Mouse (Mus musculus): ENCODE results near the gene Polr2a. TPM values are rescaled to one million over a fixed set of nuclear protein-coding genes. Genes with fewer than 3 reads are reported as not detected.

Gene Polr2a
- polyA plus RNA-seq, 1 experiment from 2014 or later: 14.0 TPM

DNA sequence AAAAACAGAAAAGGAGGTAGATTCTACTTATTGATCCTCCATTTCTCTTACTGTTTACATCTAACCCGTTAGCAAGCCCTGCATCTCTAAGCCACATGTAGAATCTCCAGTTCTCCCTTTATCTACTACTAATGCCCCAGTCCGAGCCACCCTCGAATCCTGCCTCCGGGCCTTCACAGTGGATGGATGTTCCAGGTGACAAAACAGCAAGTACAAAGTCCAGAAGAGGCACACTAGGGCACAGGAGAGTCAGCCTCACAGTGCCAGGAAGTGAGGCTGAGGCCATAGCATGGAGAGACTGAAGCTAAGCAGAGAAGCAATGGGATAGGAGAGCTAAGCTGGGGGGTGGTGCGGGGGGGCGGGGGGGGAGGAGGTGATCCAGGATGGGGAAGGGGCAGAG, 65.6 kb downstream of the Polr2a start:
- TF ChIP-seq CTCF (IDR thresholded peaks at IDR 0.05; ENCODE audit: low read depth): no peak
- 46% methylated on average over 6 of the region's 6 CpGs for WGBS
- H3K27ac ChIP-seq (ENCODE audit: low read depth, low read length): peak overlapping the region; percentile 84
- no peaks in the 10 kb centered on the region for H3K36me3 ChIP-seq (ENCODE audit: control insufficient read depth, insufficient read depth)
- no peaks in the 10 kb centered on the region for H3K9me3 ChIP-seq (ENCODE audit: control insufficient read depth)
- H3K4me3 ChIP-seq (ENCODE audit: low read depth, low read length): no peak overlapping the region
- H3K9ac ChIP-seq (ENCODE audit: low read depth, low read length): no peak overlapping the region
- no peaks in the 10 kb centered on the region for H3K27me3 ChIP-seq (replicated peaks; ENCODE audit: control insufficient read depth, insufficient read depth, low read length)
- ATAC-seq: peak; percentile 79
- H3K4me2 ChIP-seq (replicated peaks; ENCODE audit: low read depth): no peak overlapping the region
- H3K4me1 ChIP-seq (replicated peaks; ENCODE audit: control insufficient read depth, insufficient read depth, low read length): peaks cover 7% of the 10 kb centered on the region; the same call in 1 of the 2 replicates

DNA sequence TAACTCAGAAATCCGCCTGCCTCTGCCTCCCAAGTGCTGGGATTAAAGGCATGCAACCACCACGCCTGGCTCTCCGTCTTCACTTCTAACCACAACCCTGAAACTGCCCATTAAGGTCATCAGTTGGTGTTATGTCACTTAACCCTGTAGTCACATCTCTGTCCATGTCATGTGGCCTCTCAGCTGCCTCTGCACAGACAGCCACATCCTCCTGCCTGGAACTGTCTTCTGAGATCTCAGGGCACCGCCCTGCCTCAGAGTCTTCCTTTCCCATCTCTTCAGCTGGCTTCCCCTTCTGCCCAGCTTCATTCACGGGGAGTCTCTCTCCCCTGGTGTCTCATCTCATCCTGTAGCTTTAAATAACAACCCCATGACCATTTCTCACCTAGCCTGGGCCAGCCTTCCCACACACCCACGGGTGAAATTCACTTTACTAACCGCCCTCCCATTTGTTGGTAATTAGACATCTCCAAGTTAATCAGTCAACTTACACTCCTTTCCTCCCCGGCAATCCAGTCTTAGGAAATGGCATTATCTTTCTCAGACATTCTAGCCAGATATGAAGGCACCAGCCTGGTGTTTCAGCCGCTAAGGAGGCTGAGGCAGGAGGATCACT, 66.1 kb downstream of the Polr2a start:
- ATAC-seq: peak; percentile 37; the same call in 1 of the 2 replicates
- peaks cover 7% of the 10 kb centered on the region; the same call in 1 of the 2 replicates for H3K4me1 ChIP-seq (replicated peaks; ENCODE audit: control insufficient read depth, insufficient read depth, low read length)
- no peak overlapping the region for H3K4me3 ChIP-seq (ENCODE audit: low read depth, low read length)
- H3K4me2 ChIP-seq (replicated peaks; ENCODE audit: low read depth): no peak overlapping the region
- WGBS: 54% methylated on average over 9 of the region's 9 CpGs
- TF ChIP-seq CTCF (IDR thresholded peaks at IDR 0.05; ENCODE audit: low read depth): no peak
- H3K27me3 ChIP-seq (replicated peaks; ENCODE audit: control insufficient read depth, insufficient read depth, low read length): no peaks in the 10 kb centered on the region
- H3K9ac ChIP-seq (ENCODE audit: low read depth, low read length): no peak overlapping the region
- H3K36me3 ChIP-seq (ENCODE audit: control insufficient read depth, insufficient read depth): no peaks in the 10 kb centered on the region
- no peaks in the 10 kb centered on the region for H3K9me3 ChIP-seq (ENCODE audit: control insufficient read depth)
- peak overlapping the region; percentile 84 for H3K27ac ChIP-seq (ENCODE audit: low read depth, low read length)

GRCm38 (mm10) chr11:69689891-69690290, 68.5 kb downstream of the Polr2a start:
- no peak for ATAC-seq
- H3K27me3 ChIP-seq (replicated peaks; ENCODE audit: control insufficient read depth, insufficient read depth, low read length): no peaks in the 10 kb centered on the region
- no peaks in the 10 kb centered on the region for H3K36me3 ChIP-seq (ENCODE audit: control insufficient read depth, insufficient read depth)
- peaks cover 9% of the 10 kb centered on the region for H3K4me1 ChIP-seq (replicated peaks; ENCODE audit: control insufficient read depth, insufficient read depth, low read length)
- no peak overlapping the region for H3K4me2 ChIP-seq (replicated peaks; ENCODE audit: low read depth)
- TF ChIP-seq CTCF (IDR thresholded peaks at IDR 0.05; ENCODE audit: low read depth): no peak
- H3K9ac ChIP-seq (ENCODE audit: low read depth, low read length): no peak overlapping the region
- H3K4me3 ChIP-seq (ENCODE audit: low read depth, low read length): no peak overlapping the region
- no peak overlapping the region; the same call in 1 of the 2 replicates for H3K27ac ChIP-seq (ENCODE audit: low read depth, low read length)
- no peaks in the 10 kb centered on the region for H3K9me3 ChIP-seq (ENCODE audit: control insufficient read depth)
- 86% methylated on average over 1 of the region's 1 CpGs for WGBS

DNA sequence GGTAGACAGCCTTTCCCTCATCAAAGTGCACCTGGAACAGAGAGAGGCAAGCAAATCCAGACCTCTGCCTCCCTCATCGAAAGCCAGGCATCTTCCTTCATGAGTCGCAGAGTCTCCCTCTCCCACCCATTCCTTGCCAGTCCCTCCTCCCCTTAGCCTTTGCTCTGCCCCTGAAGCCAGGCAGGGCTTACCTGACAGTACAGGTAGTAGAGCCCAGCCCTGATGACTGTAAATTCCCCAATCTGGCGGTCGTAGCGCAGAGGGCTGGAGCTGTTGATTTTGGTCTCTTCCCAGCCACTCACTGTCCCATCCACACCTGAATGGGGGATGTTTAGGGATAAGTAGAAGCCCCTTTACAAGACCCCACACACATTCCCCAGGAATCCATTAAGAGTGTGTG, 71.4 kb downstream of the Polr2a start:
- no peaks in the 10 kb centered on the region for H3K9me3 ChIP-seq (ENCODE audit: control insufficient read depth)
- no peaks in the 10 kb centered on the region for H3K36me3 ChIP-seq (ENCODE audit: control insufficient read depth, insufficient read depth)
- no peaks in the 10 kb centered on the region for H3K27me3 ChIP-seq (replicated peaks; ENCODE audit: control insufficient read depth, insufficient read depth, low read length)
- H3K27ac ChIP-seq (ENCODE audit: low read depth, low read length): no peak overlapping the region
- peak overlapping the region; percentile 62 for H3K4me2 ChIP-seq (replicated peaks; ENCODE audit: low read depth)
- 50% methylated on average over 5 of the region's 5 CpGs for WGBS
- no peak overlapping the region for H3K4me3 ChIP-seq (ENCODE audit: low read depth, low read length)
- TF ChIP-seq CTCF (IDR thresholded peaks at IDR 0.05; ENCODE audit: low read depth): no peak
- no peak overlapping the region for H3K9ac ChIP-seq (ENCODE audit: low read depth, low read length)
- H3K4me1 ChIP-seq (replicated peaks; ENCODE audit: control insufficient read depth, insufficient read depth, low read length): peaks cover 9% of the 10 kb centered on the region
- ATAC-seq: no peak

DNA sequence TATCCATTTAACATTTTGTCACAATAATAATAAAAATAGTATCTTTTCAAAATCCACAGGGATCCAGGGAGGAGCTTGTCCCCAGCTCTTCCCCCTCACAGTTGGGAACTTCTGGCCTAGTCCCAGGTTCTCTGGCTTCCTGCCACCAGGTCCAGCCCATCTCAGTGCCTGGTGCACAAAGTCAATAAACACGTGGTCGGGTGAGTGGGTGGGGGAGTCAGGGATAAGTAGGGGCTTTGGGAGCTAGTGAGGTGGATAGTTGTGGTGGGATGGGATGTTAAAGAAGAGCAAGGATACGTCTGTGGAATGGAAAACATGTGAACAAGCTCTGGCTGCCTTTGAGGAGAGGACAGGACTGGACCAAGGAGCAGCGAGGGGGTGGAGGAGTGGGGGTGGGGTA, 72.1 kb downstream of the Polr2a start:
- Histone ChIP-seq H3K4me2 (replicated peaks; ENCODE audit: low read depth) (peak overlapping the region; percentile 62), H3K36me3 (ENCODE audit: control insufficient read depth, insufficient read depth) (no peaks in the 10 kb centered on the region), H3K27ac (ENCODE audit: low read depth, low read length) (peak overlapping the region; percentile 89; the same call in 1 of the 2 replicates), H3K4me3 (ENCODE audit: low read depth, low read length) (no peak overlapping the region), H3K4me1 (replicated peaks; ENCODE audit: control insufficient read depth, insufficient read depth, low read length) (peaks cover 9% of the 10 kb centered on the region), H3K9ac (ENCODE audit: low read depth, low read length) (no peak overlapping the region), H3K9me3 (ENCODE audit: control insufficient read depth) (no peaks in the 10 kb centered on the region), H3K27me3 (replicated peaks; ENCODE audit: control insufficient read depth, insufficient read depth, low read length) (no peaks in the 10 kb centered on the region)
- 23% methylated on average over 4 of the region's 4 CpGs for WGBS
- ATAC-seq: no peak
- TF ChIP-seq CTCF (IDR thresholded peaks at IDR 0.05; ENCODE audit: low read depth): no peak

DNA sequence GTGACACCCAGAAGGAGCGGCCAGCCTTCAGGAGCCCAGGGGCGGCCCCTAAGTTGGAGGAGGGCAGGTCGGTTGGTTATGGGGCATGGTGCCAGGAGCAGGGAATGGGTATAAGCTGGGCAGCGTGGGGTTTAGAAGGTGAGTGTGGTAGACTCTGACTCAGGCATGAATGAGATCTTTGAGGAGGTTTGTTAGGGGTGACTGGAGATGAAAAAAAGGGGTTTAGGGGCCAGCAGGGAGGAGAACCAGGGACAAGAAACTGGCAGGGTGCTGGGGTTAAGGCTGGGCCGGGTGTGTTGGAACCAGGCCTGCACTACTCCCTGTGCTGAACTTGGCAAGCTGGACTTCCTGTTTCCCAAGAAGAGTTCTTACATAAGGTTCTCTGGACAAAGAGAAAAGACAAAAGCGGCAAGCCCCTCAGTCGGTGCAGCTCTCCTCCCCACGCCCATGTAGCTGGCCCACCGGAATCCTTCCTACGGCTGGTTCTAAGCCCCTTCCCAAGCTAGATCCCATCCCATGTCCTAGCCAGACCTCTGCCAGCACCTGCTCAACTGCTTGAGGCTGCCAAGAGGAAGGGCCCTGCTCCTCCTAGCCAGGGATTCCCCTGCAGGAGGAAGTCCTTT, 72.8 kb downstream of the Polr2a start, which contains the start of gene Tnfsf13:
TSS of gene Tnfsf13 (minus strand) at position 259 of the 623 bp plus-strand sequence.
- no peak for ATAC-seq
- Histone ChIP-seq H3K9me3 (ENCODE audit: control insufficient read depth) (no peaks in the 10 kb centered on the region), H3K9ac (ENCODE audit: low read depth, low read length) (peak within 1 kb of the TSS; percentile 31; the same call in 1 of the 2 replicates), H3K4me2 (replicated peaks; ENCODE audit: low read depth) (peak within 1 kb of the TSS; percentile 62), H3K36me3 (ENCODE audit: control insufficient read depth, insufficient read depth) (no peaks in the 10 kb centered on the region), H3K27me3 (replicated peaks; ENCODE audit: control insufficient read depth, insufficient read depth, low read length) (no peaks in the 10 kb centered on the region), H3K4me3 (ENCODE audit: low read depth, low read length) (peak within 1 kb of the TSS; percentile 26), H3K27ac (ENCODE audit: low read depth, low read length) (peak within 1 kb of the TSS; percentile 89), H3K4me1 (replicated peaks; ENCODE audit: control insufficient read depth, insufficient read depth, low read length) (peaks cover 12% of the 10 kb centered on the region)
- TF ChIP-seq CTCF (IDR thresholded peaks at IDR 0.05; ENCODE audit: low read depth): no peak
- WGBS: 53% methylated on average over 10 of the region's 10 CpGs

Measured in intestine, postnatal 0 days (tissue).